Mouse (Mus musculus): Measurements from ENCODE around the gene Lyrm9.

DNA sequence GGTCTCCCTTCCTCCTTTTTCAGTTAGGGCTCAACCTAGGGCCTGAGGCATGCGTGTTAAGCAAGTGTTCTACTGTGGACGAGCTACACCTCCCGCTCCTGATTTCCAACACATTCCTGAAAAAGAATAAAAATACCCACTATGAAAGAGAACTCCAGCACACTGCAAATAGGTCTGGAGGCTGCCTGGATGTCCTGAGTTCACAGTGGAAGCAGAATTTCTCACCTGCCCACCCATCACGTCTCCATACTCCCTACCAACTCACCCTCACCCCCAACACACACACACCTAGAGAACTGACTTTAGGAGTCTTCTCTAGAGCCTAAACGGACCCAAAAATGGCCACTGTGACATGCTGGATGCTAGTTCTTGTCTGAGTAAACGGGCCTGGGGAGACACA, 21.8 kb upstream of the Lyrm9 start:
- no peak for TF ChIP-seq CTCF (IDR thresholded peaks at IDR 0.05; ENCODE audit: low read depth)
- no peak for TF ChIP-seq EP300 (IDR thresholded peaks at IDR 0.05; ENCODE audit: low read depth)

Measured in heart, postnatal 0 days (tissue).